Mouse (Mus musculus) CD4-positive, CD25-positive, alpha-beta regulatory T cell (primary cell): Measurements from ENCODE around the gene Cox8a. TPM values are rescaled to one million over a fixed set of nuclear protein-coding genes. Genes with fewer than 3 reads are reported as not detected.

Experiments
- polyA plus RNA-seq: library from polyadenylated mRNA; unstranded; fragments of 100-300 nt; shearing (Covaris generic); gene quantifications from one replicate; pipeline ENCODE4 v1.2.1, GENCODE M21; 2017

The Cox8a gene
- 389 TPM for polyA plus RNA-seq

GRCm38 (mm10) chr19:7217162-7217925 is at the start of gene Cox8a:
Gene Cox8a (minus strand): TSS chr19:7217616.

GRCm38 (mm10) chr19:7240782-7241690 is 23.6 kb upstream of the Cox8a start, which contains the start of gene Naa40:
Gene Naa40 (minus strand): TSS chr19:7241183.

GRCm38 (mm10) chr19:7205753-7206736 is 11.4 kb downstream of the Cox8a start, which contains the start of gene Otub1:
Gene Otub1 (minus strand): TSS chr19:7206316.

Other genes starting within 250 kb of the Cox8a start
- gene Ppp1r14b, start 242.6 kb downstream of the Cox8a start, polyA plus RNA-seq, result 185 TPM
- gene Plcb3, start 241.1 kb downstream of the Cox8a start, polyA plus RNA-seq, result 30.8 TPM
- gene Fkbp2, start 237.1 kb downstream of the Cox8a start, polyA plus RNA-seq, result 40.8 TPM
- 9.3 TPM for gene Vegfb, start 230.0 kb downstream of the Cox8a start, polyA plus RNA-seq
- gene Dnajc4, start 225.0 kb downstream of the Cox8a start, polyA plus RNA-seq, result 57.7 TPM
- 25.7 TPM for gene Nudt22, start 221.5 kb downstream of the Cox8a start, polyA plus RNA-seq
- gene Trpt1, start 221.5 kb downstream of the Cox8a start, polyA plus RNA-seq, result 5.3 TPM
- 376 TPM for gene Fermt3, start 198.1 kb downstream of the Cox8a start, polyA plus RNA-seq
- 163 TPM for gene Stip1, start 177.6 kb downstream of the Cox8a start, polyA plus RNA-seq
- 26.0 TPM for gene Macrod1, start 160.8 kb downstream of the Cox8a start, polyA plus RNA-seq
- 0.04 TPM for gene Flrt1, start 111.9 kb downstream of the Cox8a start, polyA plus RNA-seq
- 70.4 TPM for gene Otub1, start 11.3 kb downstream of the Cox8a start, polyA plus RNA-seq
- gene Naa40, start 23.6 kb upstream of the Cox8a start, polyA plus RNA-seq, result 51.0 TPM
- gene Rcor2, start 49.7 kb upstream of the Cox8a start, polyA plus RNA-seq, result 1.2 TPM
- 208 TPM for gene Mark2, start 124.2 kb upstream of the Cox8a start, polyA plus RNA-seq
- 26.5 TPM for gene Spindoc, start 165.4 kb upstream of the Cox8a start, polyA plus RNA-seq
- 0.19 TPM for gene 2700081O15Rik, start 200.0 kb upstream of the Cox8a start, polyA plus RNA-seq